Mouse (Mus musculus): ENCODE measurements at regions not wholly inside any gene's neighbourhood (a gene's known extent, or its start where the extent isn't known, plus 50 kb on each side); places are given as distances from the start of the nearest gene placed in this dataset.

GRCm38 (mm10) chr3:80284656-80285055 is 400.3 kb downstream of the Fam198b start:
- H3K27me3 ChIP-seq (ENCODE audit: control insufficient read depth, insufficient read depth, low read length): no peaks in the 10 kb centered on the region
- WGBS: 76% methylated on average over 1 of the region's 1 CpGs

GRCm38 (mm10) chr3:80285246-80285645 is 400.9 kb downstream of the Fam198b start:
- no peak overlapping the region for H3K9ac ChIP-seq (ENCODE audit: low read length)

More at GRCm38 (mm10) chr3:80284656-80285055, 400.3 kb downstream of the Fam198b start:
- Histone ChIP-seq H3K9me3 (replicated peaks; ENCODE audit: control insufficient read depth, low read length) (no peaks in the 10 kb centered on the region), H3K36me3 (ENCODE audit: control insufficient read depth, insufficient read depth) (no peaks in the 10 kb centered on the region), H3K4me3 (ENCODE audit: low read length) (no peak overlapping the region), H3K4me1 (ENCODE audit: control insufficient read depth, insufficient read depth, low read length) (no peaks in the 10 kb centered on the region), H3K27ac (ENCODE audit: low read length) (no peak overlapping the region), H3K9ac (ENCODE audit: low read length) (no peak overlapping the region), H3K4me2 (ENCODE audit: low read depth, low read length) (no peak overlapping the region)
- no peak for ATAC-seq (replicated peaks; ENCODE audit: extremely low read depth, insufficient read depth, low FRiP score)

GRCm38 (mm10) chr3:80293485-80293884 is 409.2 kb downstream of the Fam198b start:
- ATAC-seq (replicated peaks; ENCODE audit: extremely low read depth, insufficient read depth, low FRiP score): no peak
- Histone ChIP-seq H3K4me2 (ENCODE audit: low read depth, low read length) (no peak overlapping the region), H3K4me1 (ENCODE audit: control insufficient read depth, insufficient read depth, low read length) (no peaks in the 10 kb centered on the region), H3K4me3 (ENCODE audit: low read length) (no peak overlapping the region), H3K9me3 (replicated peaks; ENCODE audit: control insufficient read depth, low read length) (no peaks in the 10 kb centered on the region), H3K36me3 (ENCODE audit: control insufficient read depth, insufficient read depth) (no peaks in the 10 kb centered on the region), H3K27me3 (ENCODE audit: control insufficient read depth, insufficient read depth, low read length) (no peaks in the 10 kb centered on the region), H3K9ac (ENCODE audit: low read length) (no peak overlapping the region), H3K27ac (ENCODE audit: low read length) (no peak overlapping the region)
- WGBS: 82% methylated on average over 4 of the region's 4 CpGs

More at GRCm38 (mm10) chr3:80285246-80285645, 400.9 kb downstream of the Fam198b start:
- Histone ChIP-seq H3K4me2 (ENCODE audit: low read depth, low read length) (no peak overlapping the region), H3K27ac (ENCODE audit: low read length) (no peak overlapping the region), H3K4me3 (ENCODE audit: low read length) (no peak overlapping the region), H3K9me3 (replicated peaks; ENCODE audit: control insufficient read depth, low read length) (no peaks in the 10 kb centered on the region), H3K4me1 (ENCODE audit: control insufficient read depth, insufficient read depth, low read length) (no peaks in the 10 kb centered on the region), H3K27me3 (ENCODE audit: control insufficient read depth, insufficient read depth, low read length) (no peaks in the 10 kb centered on the region), H3K36me3 (ENCODE audit: control insufficient read depth, insufficient read depth) (no peaks in the 10 kb centered on the region)
- ATAC-seq (replicated peaks; ENCODE audit: extremely low read depth, insufficient read depth, low FRiP score): no peak
- WGBS: 72% methylated on average over 3 of the region's 3 CpGs

- Histone ChIP-seq H3K36me3 (ENCODE audit: control insufficient read depth, insufficient read depth) (no peaks in the 10 kb centered on the region), H3K27ac (ENCODE audit: low read length) (no peak overlapping the region), H3K4me2 (ENCODE audit: low read depth, low read length) (no peak overlapping the region), H3K4me1 (ENCODE audit: control insufficient read depth, insufficient read depth, low read length) (no peaks in the 10 kb centered on the region), H3K9ac (ENCODE audit: low read length) (no peak overlapping the region), H3K4me3 (ENCODE audit: low read length) (no peak overlapping the region), H3K9me3 (replicated peaks; ENCODE audit: control insufficient read depth, low read length) (no peaks in the 10 kb centered on the region), H3K27me3 (ENCODE audit: control insufficient read depth, insufficient read depth, low read length) (no peaks in the 10 kb centered on the region)
- no peak for ATAC-seq (replicated peaks; ENCODE audit: extremely low read depth, insufficient read depth, low FRiP score)
- WGBS: 60% methylated on average over 4 of the region's 4 CpGs
Observed at GRCm38 (mm10) chr3:80307632-80308031, 423.3 kb downstream of the Fam198b start.

GRCm38 (mm10) chr3:80309931-80310330 is 425.6 kb downstream of the Fam198b start:
- Histone ChIP-seq H3K27me3 (ENCODE audit: control insufficient read depth, insufficient read depth, low read length) (no peaks in the 10 kb centered on the region), H3K4me2 (ENCODE audit: low read depth, low read length) (no peak overlapping the region), H3K27ac (ENCODE audit: low read length) (no peak overlapping the region), H3K4me1 (ENCODE audit: control insufficient read depth, insufficient read depth, low read length) (no peaks in the 10 kb centered on the region), H3K4me3 (ENCODE audit: low read length) (no peak overlapping the region), H3K9ac (ENCODE audit: low read length) (no peak overlapping the region), H3K9me3 (replicated peaks; ENCODE audit: control insufficient read depth, low read length) (no peaks in the 10 kb centered on the region), H3K36me3 (ENCODE audit: control insufficient read depth, insufficient read depth) (no peaks in the 10 kb centered on the region)
- ATAC-seq (replicated peaks; ENCODE audit: extremely low read depth, insufficient read depth, low FRiP score): no peak
- WGBS: 71% methylated on average over 4 of the region's 4 CpGs

- no peak for ATAC-seq (replicated peaks; ENCODE audit: extremely low read depth, insufficient read depth, low FRiP score)
- 67% methylated on average over 2 of the region's 2 CpGs for WGBS
- no peak overlapping the region for H3K9ac ChIP-seq (ENCODE audit: low read length)
- H3K4me1 ChIP-seq (ENCODE audit: control insufficient read depth, insufficient read depth, low read length): no peaks in the 10 kb centered on the region
- H3K27me3 ChIP-seq (ENCODE audit: control insufficient read depth, insufficient read depth, low read length): no peaks in the 10 kb centered on the region
- no peak overlapping the region for H3K4me3 ChIP-seq (ENCODE audit: low read length)
- H3K36me3 ChIP-seq (ENCODE audit: control insufficient read depth, insufficient read depth): no peaks in the 10 kb centered on the region
- H3K27ac ChIP-seq (ENCODE audit: low read length): no peak overlapping the region
- H3K9me3 ChIP-seq (replicated peaks; ENCODE audit: control insufficient read depth, low read length): no peaks in the 10 kb centered on the region
- no peak overlapping the region for H3K4me2 ChIP-seq (ENCODE audit: low read depth, low read length)
Observed at GRCm38 (mm10) chr3:80311689-80312088, 427.4 kb downstream of the Fam198b start.

- Histone ChIP-seq H3K27ac (ENCODE audit: low read length) (no peak overlapping the region), H3K4me1 (ENCODE audit: control insufficient read depth, insufficient read depth, low read length) (no peaks in the 10 kb centered on the region), H3K4me3 (ENCODE audit: low read length) (no peak overlapping the region), H3K9me3 (replicated peaks; ENCODE audit: control insufficient read depth, low read length) (no peaks in the 10 kb centered on the region), H3K27me3 (ENCODE audit: control insufficient read depth, insufficient read depth, low read length) (no peaks in the 10 kb centered on the region), H3K4me2 (ENCODE audit: low read depth, low read length) (no peak overlapping the region), H3K36me3 (ENCODE audit: control insufficient read depth, insufficient read depth) (no peaks in the 10 kb centered on the region), H3K9ac (ENCODE audit: low read length) (no peak overlapping the region)
- no peak for ATAC-seq (replicated peaks; ENCODE audit: extremely low read depth, insufficient read depth, low FRiP score)
- 58% methylated on average over 3 of the region's 3 CpGs for WGBS
Observed at GRCm38 (mm10) chr3:80322291-80322690, 438.0 kb downstream of the Fam198b start.

GRCm38 (mm10) chr3:80324726-80325125 is 440.4 kb downstream of the Fam198b start:
- H3K4me3 ChIP-seq (ENCODE audit: low read length): no peak overlapping the region
- no peaks in the 10 kb centered on the region for H3K36me3 ChIP-seq (ENCODE audit: control insufficient read depth, insufficient read depth)
- 75% methylated on average over 2 of the region's 2 CpGs for WGBS
- H3K27me3 ChIP-seq (ENCODE audit: control insufficient read depth, insufficient read depth, low read length): no peaks in the 10 kb centered on the region
- H3K9ac ChIP-seq (ENCODE audit: low read length): no peak overlapping the region
- H3K27ac ChIP-seq (ENCODE audit: low read length): no peak overlapping the region
- no peaks in the 10 kb centered on the region for H3K9me3 ChIP-seq (replicated peaks; ENCODE audit: control insufficient read depth, low read length)
- H3K4me2 ChIP-seq (ENCODE audit: low read depth, low read length): no peak overlapping the region
- no peaks in the 10 kb centered on the region for H3K4me1 ChIP-seq (ENCODE audit: control insufficient read depth, insufficient read depth, low read length)
- ATAC-seq (replicated peaks; ENCODE audit: extremely low read depth, insufficient read depth, low FRiP score): no peak

- ATAC-seq (replicated peaks; ENCODE audit: extremely low read depth, insufficient read depth, low FRiP score): no peak
- H3K27ac ChIP-seq (ENCODE audit: low read length): no peak overlapping the region
- no peaks in the 10 kb centered on the region for H3K4me1 ChIP-seq (ENCODE audit: control insufficient read depth, insufficient read depth, low read length)
- WGBS: 65% methylated on average over 3 of the region's 3 CpGs
- H3K36me3 ChIP-seq (ENCODE audit: control insufficient read depth, insufficient read depth): no peaks in the 10 kb centered on the region
- no peaks in the 10 kb centered on the region for H3K9me3 ChIP-seq (replicated peaks; ENCODE audit: control insufficient read depth, low read length)
- H3K27me3 ChIP-seq (ENCODE audit: control insufficient read depth, insufficient read depth, low read length): no peaks in the 10 kb centered on the region
- H3K4me2 ChIP-seq (ENCODE audit: low read depth, low read length): no peak overlapping the region
- no peak overlapping the region for H3K4me3 ChIP-seq (ENCODE audit: low read length)
- no peak overlapping the region for H3K9ac ChIP-seq (ENCODE audit: low read length)
Observed at GRCm38 (mm10) chr3:80331776-80332175, 447.4 kb downstream of the Fam198b start.

GRCm38 (mm10) chr3:80334446-80334893 is 450.1 kb downstream of the Fam198b start:
- Histone ChIP-seq H3K27ac (ENCODE audit: low read length) (no peak overlapping the region), H3K27me3 (ENCODE audit: control insufficient read depth, insufficient read depth, low read length) (no peaks in the 10 kb centered on the region), H3K4me1 (ENCODE audit: control insufficient read depth, insufficient read depth, low read length) (no peaks in the 10 kb centered on the region), H3K9ac (ENCODE audit: low read length) (no peak overlapping the region), H3K4me2 (ENCODE audit: low read depth, low read length) (no peak overlapping the region), H3K36me3 (ENCODE audit: control insufficient read depth, insufficient read depth) (no peaks in the 10 kb centered on the region), H3K4me3 (ENCODE audit: low read length) (no peak overlapping the region), H3K9me3 (replicated peaks; ENCODE audit: control insufficient read depth, low read length) (no peaks in the 10 kb centered on the region)
- 80% methylated on average over 4 of the region's 4 CpGs for WGBS
- ATAC-seq (replicated peaks; ENCODE audit: extremely low read depth, insufficient read depth, low FRiP score): no peak
